ENCODE assay signal across 7 mouse cellular contexts in genomic region chr7:73371587-73372321, GRCm38 (mm10). TPM values are rescaled to one million over a fixed set of nuclear protein-coding genes. Genes with fewer than 3 reads are reported as not detected.
A peak's percentile ranks its signal among the peaks of the same experiment; 100 is the strongest.
DNase-seq lines count a peak whose midpoint lies in the region; ATAC-seq lines count a peak whose summit lies in the region.

No protein-coding gene starts in this region.

- no peak overlapping the region; the same call in 1 of the 2 replicates for H3K4me3 ChIP-seq in neural tube, embryonic 11.5 days (ENCODE audit: low read depth, low read length)
- peak overlapping the region; percentile 33; the same call in 1 of the 2 replicates for H3K4me3 ChIP-seq in limb, embryonic 15.5 days

- no peak for ATAC-seq in neural tube, embryonic 11.5 days (ENCODE audit: insufficient read depth, low FRiP score, low TSS enrichment)
- no peak for ATAC-seq in limb, embryonic 15.5 days (ENCODE audit: insufficient number of reproducible peaks, low FRiP score, low TSS enrichment, low read depth)

- H3K4me2 ChIP-seq in neural tube, embryonic 11.5 days (ENCODE audit: low read depth), result peak overlapping the region; percentile 29
- peak overlapping the region; percentile 71 for H3K4me2 ChIP-seq in limb, embryonic 15.5 days

- H3K9me3 ChIP-seq in neural tube, embryonic 11.5 days (ENCODE audit: control insufficient read depth, low read length), result no peaks in the 10 kb centered on the region
- H3K9me3 ChIP-seq in limb, embryonic 15.5 days, result no peaks in the 10 kb centered on the region; the same call in 1 of the 2 replicates

- WGBS in neural tube, embryonic 11.5 days, result 36% methylated on average over 10 of the region's 10 CpGs
- 40% methylated on average over 10 of the region's 10 CpGs for WGBS in limb, embryonic 15.5 days

- H3K9ac ChIP-seq in neural tube, embryonic 11.5 days (ENCODE audit: low read length), result no peak overlapping the region
- no peak overlapping the region for H3K9ac ChIP-seq in limb, embryonic 15.5 days

- H3K4me1 ChIP-seq in neural tube, embryonic 11.5 days (ENCODE audit: control insufficient read depth, insufficient read depth, low read length), result peaks cover 7% of the 10 kb centered on the region
- H3K4me1 ChIP-seq in limb, embryonic 15.5 days, result peaks cover 39% of the 10 kb centered on the region

- no peaks in the 10 kb centered on the region for H3K36me3 ChIP-seq in neural tube, embryonic 11.5 days (ENCODE audit: control insufficient read depth, insufficient read depth, low read length)
- H3K36me3 ChIP-seq in limb, embryonic 15.5 days, result no peaks in the 10 kb centered on the region

- no peak for DNase-seq in neural tube, embryonic 11.5 days (ENCODE audit: low spot score)
- no peak for DNase-seq in neural tube, embryonic 10.5 days (ENCODE audit: extremely low spot score, low spot score)
- peak; percentile 53 for DNase-seq in gastrocnemius, postnatal 10 days
- DNase-seq in frontal cortex, postnatal 36 days (ENCODE audit: low spot score in 2 of 2), result no peak
- no peak for DNase-seq in MN1 (ENCODE audit: low spot score)
- DNase-seq in thymus, postnatal 14 days, result no peak

- peaks cover 3% of the 10 kb centered on the region; the same call in 1 of the 2 replicates for H3K27me3 ChIP-seq in neural tube, embryonic 11.5 days (ENCODE audit: control insufficient read depth, insufficient read depth, low read length)
- H3K27me3 ChIP-seq in limb, embryonic 15.5 days, result peaks cover 28% of the 10 kb centered on the region

- H3K27ac ChIP-seq in neural tube, embryonic 11.5 days (ENCODE audit: low read depth, low read length), result no peak overlapping the region
- H3K27ac ChIP-seq in limb, embryonic 15.5 days, result no peak overlapping the region

RNA-seq across cellular contexts. Expression of gene Rgma, which starts 3.6 kb away (rescaled TPM):
- polyA plus RNA-seq in neural tube, embryonic 11.5 days (2014; fragmentation: Nextera tagmentation; extraction: Ambion mirVana), result 48.9 and 50.1 TPM in 2 replicates
- total RNA-seq in gastrocnemius, postnatal 10 days (2021), result 10 to 100 TPM; 93.3 to 94.9 TPM
- 17.1 and 18.0 TPM in 2 replicates for polyA plus RNA-seq in limb, embryonic 15.5 days (2015; fragmentation: Nextera tagmentation; extraction: Ambion mirVana)
